Mouse (Mus musculus) colon, adult 2 months (tissue): Measurements from ENCODE around the gene H2afb2. TPM values are rescaled to one million over a fixed set of nuclear protein-coding genes. Genes with fewer than 3 reads are reported as not detected.

Source experiments
- polyA plus RNA-seq: library from polyadenylated mRNA; depleted of rRNA; stranded (reverse); fragments of >200 nt; gene quantifications from 2 replicates; pipeline ENCODE4 v1.2.3, GENCODE M21; 2012; rRNA removed

Gene H2afb2
- polyA plus RNA-seq = not detected in 2 replicates

DNA sequence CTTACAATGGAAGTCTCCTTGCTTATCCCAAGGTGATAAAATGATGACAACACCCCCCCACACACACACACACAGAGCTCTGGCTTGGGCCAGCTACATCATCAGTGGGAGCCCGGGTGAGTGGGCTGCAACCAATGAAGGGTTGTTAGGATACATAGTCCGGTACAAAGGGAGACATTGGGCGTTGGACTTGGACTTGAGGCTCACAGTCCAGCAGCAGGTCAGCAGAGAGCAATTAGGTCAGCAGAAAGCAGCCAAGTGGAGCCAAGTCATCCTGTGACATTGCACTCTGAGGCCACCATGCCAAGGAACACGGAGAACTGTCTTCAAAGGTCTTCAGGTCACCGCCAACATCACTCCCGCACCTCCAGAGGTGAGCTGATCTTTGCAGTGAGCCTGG, at the start of gene H2afb2:
Gene H2afb2, plus strand, starts transcription at position 301 of the 400 bp plus-strand sequence.

Other genes starting within 250 kb of the H2afb2 start
- not detected in 2 replicates for gene Cpxcr1, start 232.2 kb upstream of the H2afb2 start, polyA plus RNA-seq